Mouse (Mus musculus): Measurements from ENCODE around the gene Dnaaf3.

The Dnaaf3 gene

GRCm38 (mm10) chr7:4499034-4499433 is 33.2 kb downstream of the Dnaaf3 start:
- WGBS = 79% methylated on average over 4 of the region's 4 CpGs

- 7% methylated on average over 9 of the region's 9 CpGs for WGBS
These were observed 34.0 kb downstream of the Dnaaf3 start for GRCm38 (mm10) chr7:4498251-4498650.

- 89% methylated on average over 9 of the region's 9 CpGs for WGBS
These were observed 34.9 kb downstream of the Dnaaf3 start for GRCm38 (mm10) chr7:4497271-4497903.

GRCm38 (mm10) chr7:4496468-4496867 is 35.8 kb downstream of the Dnaaf3 start:
- 96% methylated on average over 3 of the region's 3 CpGs for WGBS

GRCm38 (mm10) chr7:4493991-4494390 is 38.3 kb downstream of the Dnaaf3 start:
- 53% methylated on average over 1 of the region's 1 CpGs for WGBS

- WGBS = 76% methylated on average over 13 of the region's 13 CpGs
These were observed 39.7 kb downstream of the Dnaaf3 start for GRCm38 (mm10) chr7:4492284-4493224.

GRCm38 (mm10) chr7:4491308-4491707 is 40.9 kb downstream of the Dnaaf3 start:
- 63% methylated on average over 6 of the region's 6 CpGs for WGBS

GRCm38 (mm10) chr7:4482281-4482680 is 50.0 kb downstream of the Dnaaf3 start:
- WGBS = 89% methylated on average over 12 of the region's 12 CpGs

- 33% methylated on average over 6 of the region's 6 CpGs for WGBS
These were observed 52.6 kb downstream of the Dnaaf3 start for GRCm38 (mm10) chr7:4479674-4480073.

- WGBS = 8% methylated on average over 16 of the region's 16 CpGs
These were observed 53.4 kb downstream of the Dnaaf3 start for GRCm38 (mm10) chr7:4478796-4479291.

GRCm38 (mm10) chr7:4478021-4478795 is 54.0 kb downstream of the Dnaaf3 start:
- 5% methylated on average over 39 of the region's 39 CpGs for WGBS

- 23% methylated on average over 19 of the region's 19 CpGs for WGBS
These were observed 58.3 kb downstream of the Dnaaf3 start for GRCm38 (mm10) chr7:4473940-4474339.
